Mouse (Mus musculus): ENCODE data around the gene Itpripl2. TPM values are rescaled to one million over a fixed set of nuclear protein-coding genes. Genes with fewer than 3 reads are reported as not detected.

Gene Itpripl2
- 18.0 and 19.1 TPM in 2 replicates for polyA plus RNA-seq (2012; rRNA removed)

DNA sequence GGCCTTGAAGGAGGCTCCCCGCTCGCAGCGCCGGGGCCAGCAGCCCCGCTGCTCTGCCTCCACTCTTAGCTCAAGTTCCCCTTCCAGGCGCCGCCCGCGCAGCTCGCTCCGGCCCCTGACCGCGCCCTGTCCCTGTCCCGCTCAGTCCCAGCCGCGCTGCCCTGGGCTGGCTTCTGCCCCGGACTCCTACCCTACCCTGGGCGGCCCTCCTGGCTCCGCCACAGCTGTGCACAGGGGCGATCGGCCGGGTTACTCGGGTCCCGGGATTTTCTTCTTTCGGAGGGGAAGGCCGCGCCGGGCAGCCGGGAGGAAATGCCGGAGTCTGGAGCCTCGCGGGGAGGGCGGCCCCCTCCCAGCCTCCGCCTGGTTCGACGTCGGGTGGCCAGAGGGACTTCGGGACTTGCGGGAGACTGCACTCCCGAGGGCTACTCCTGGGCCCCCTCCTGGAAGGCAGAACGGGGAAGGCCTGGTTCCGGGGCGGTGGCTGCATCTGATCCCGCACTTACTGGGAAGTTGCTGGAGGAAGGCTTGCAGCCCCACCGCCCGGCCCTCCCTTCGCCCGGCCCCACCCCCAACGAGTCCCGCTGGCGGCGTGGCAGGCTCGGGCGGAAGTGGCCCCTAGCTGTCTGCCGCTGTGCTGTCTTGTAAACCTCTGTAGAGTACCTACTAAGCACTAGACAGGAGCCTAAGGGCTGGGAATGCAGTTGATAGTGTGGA lies at the start of gene Itpripl2:
Itpripl2 (minus strand) TSS at position 545 of the 717 bp plus-strand sequence.

DNA sequence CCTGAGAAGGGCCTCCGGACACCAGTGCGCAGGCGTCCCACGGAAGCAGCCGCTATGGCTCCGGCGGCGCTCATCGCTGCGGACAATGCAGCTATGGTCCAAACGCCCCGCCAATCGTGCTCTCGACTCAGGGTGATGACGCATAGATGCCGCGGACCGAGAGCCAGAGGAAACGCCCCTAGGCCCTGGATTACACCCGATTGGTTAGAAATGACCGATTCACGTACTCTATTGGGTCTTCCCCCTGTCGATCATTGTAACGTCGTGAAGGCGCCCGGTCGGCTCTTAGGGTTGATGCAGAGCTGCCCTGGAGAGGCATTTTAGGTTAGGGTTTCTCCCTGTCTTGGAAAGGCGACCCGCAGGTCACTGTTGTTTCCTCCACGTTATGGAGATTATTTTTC lies 41.4 kb upstream of the Itpripl2 start, which contains the start of gene Coq7:
Coq7 (minus strand) TSS at position 179 of the 401 bp plus-strand sequence.

DNA sequence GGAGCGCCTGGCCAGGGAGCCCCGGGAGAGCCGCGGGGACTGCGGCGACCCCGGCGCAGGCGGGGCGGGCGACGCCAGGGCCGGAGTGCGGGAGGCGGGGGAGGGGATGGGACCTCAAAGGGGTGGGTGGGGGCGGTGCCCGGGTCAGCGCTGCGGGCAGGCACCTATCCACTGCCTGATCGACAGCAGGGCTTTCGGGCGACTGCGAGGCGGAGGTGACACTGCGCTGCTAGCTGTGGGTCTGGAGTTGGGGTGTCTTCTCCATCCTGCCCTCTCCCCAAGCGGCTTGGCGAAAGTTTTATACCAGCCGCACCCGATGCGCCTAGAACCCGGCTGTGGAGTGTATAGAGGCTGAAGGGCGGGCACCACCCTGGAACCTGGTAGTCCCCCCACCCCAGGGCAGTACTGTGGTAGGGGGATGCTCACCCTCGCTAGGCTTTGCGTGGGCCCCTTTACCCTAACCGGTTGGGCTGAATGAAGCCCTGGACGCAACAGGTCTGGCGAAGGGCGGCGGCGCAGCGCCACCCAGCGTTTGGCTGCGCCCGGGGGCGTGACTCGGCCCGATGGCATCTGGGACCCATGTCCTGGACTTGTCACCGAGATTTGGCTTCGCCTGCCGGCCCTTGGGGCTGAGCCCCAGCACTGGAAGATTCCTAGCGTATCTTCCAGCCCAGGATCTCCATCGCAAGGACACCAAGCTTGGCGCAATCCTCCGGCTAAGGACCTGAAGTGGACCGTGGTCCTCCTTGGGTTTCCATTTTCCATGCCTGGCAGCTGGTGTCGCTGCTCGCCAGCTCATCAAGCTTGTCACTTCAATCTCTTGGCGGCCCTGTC lies 43.4 kb downstream of the Itpripl2 start, which contains the start of gene Syt17:
Syt17 (minus strand) TSS at position 89 of the 834 bp plus-strand sequence.

Other genes with a start within 250 kb of the Itpripl2 start
- gene Smg1, start 248.3 kb downstream of the Itpripl2 start, polyA plus RNA-seq (2012; rRNA removed), result 3.7 and 3.9 TPM in 2 replicates
- 1.2 and 1.3 TPM in 2 replicates for gene Syt17, start 43.8 kb downstream of the Itpripl2 start, polyA plus RNA-seq (2012; rRNA removed)
- 31.3 and 33.5 TPM in 2 replicates for gene Coq7, start 41.4 kb upstream of the Itpripl2 start, polyA plus RNA-seq (2012; rRNA removed)
- gene Tmc7, start 92.8 kb upstream of the Itpripl2 start, polyA plus RNA-seq (2012; rRNA removed), result 2.4 and 3.0 TPM in 2 replicates
- gene Tmc5, start 105.3 kb upstream of the Itpripl2 start, polyA plus RNA-seq (2012; rRNA removed), result 4.0 and 4.9 TPM in 2 replicates
- gene Gde1, start 213.8 kb upstream of the Itpripl2 start, polyA plus RNA-seq (2012; rRNA removed), result 333 and 1,310 TPM in 2 replicates
- 0.31 and 0.32 TPM in 2 replicates for gene Ccp110, start 220.6 kb upstream of the Itpripl2 start, polyA plus RNA-seq (2012; rRNA removed)
- 10.6 and 11.6 TPM in 2 replicates for gene Vps35l, start 248.3 kb upstream of the Itpripl2 start, polyA plus RNA-seq (2012; rRNA removed)

Measured in stomach, adult 2 months (tissue).